Mouse (Mus musculus): Measurements from ENCODE around the gene Hoxd3. TPM values are rescaled to one million over a fixed set of nuclear protein-coding genes. Genes with fewer than 3 reads are reported as not detected.

Gene Hoxd3
- polyA plus RNA-seq, 1 experiment from 2014 or later, result 82.5 TPM

DNA sequence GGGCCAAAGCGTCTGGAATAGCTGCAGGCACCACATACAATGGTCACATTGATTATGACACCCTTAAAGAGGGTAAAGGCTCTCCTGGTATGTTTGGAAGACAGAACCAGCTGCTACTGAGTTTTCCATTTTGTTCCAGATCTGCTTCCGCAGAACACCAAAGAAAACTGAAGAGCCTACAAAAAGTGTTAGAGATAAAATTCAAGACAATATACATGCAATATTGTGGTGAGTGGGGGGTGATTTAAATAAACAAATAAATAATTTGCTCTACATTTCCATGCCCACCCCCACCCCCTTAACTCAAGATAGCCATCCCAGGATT is 27.7 kb downstream of the Hoxd3 start:
- Histone ChIP-seq H3K36me3 (peaks cover 10% of the 10 kb centered on the region; the same call in 1 of the 2 replicates), H3K9me3 (no peaks in the 10 kb centered on the region), H3K4me3 (peak overlapping the region; percentile 51), H3K27ac (peak overlapping the region; percentile 99), H3K27me3 (peaks cover 88% of the 10 kb centered on the region), H3K4me2 (peak overlapping the region; percentile 83), H3K4me1 (replicated peaks) (peaks cover 41% of the 10 kb centered on the region), H3K9ac (peak overlapping the region; percentile 96)
- WGBS, result 7% methylated on average over 2 of the region's 2 CpGs
- ATAC-seq (ENCODE audit: low FRiP score), result no peak

DNA sequence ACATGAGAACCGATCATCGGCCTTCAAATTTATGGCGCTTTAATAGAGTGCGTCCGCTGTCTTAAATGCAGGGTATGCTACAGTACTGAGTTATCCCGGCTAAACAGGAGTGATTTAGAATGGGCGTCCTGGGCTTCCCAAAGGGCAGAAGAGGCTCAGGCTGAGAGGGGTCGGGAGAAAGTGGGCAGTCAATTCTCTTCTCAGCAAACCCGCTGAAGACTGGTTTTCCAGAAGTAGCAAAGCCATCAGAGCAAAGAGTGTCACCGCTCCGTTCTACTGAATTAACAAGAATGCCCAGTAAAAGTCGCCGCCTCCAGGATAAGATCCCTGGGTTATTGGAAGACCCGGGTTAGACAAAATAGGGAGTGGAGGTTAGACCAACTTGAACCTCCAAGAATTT is 28.1 kb downstream of the Hoxd3 start:
- peak overlapping the region; percentile 83 for H3K4me2 ChIP-seq
- peaks cover 88% of the 10 kb centered on the region for H3K27me3 ChIP-seq
- no peak for ATAC-seq (ENCODE audit: low FRiP score)

DNA sequence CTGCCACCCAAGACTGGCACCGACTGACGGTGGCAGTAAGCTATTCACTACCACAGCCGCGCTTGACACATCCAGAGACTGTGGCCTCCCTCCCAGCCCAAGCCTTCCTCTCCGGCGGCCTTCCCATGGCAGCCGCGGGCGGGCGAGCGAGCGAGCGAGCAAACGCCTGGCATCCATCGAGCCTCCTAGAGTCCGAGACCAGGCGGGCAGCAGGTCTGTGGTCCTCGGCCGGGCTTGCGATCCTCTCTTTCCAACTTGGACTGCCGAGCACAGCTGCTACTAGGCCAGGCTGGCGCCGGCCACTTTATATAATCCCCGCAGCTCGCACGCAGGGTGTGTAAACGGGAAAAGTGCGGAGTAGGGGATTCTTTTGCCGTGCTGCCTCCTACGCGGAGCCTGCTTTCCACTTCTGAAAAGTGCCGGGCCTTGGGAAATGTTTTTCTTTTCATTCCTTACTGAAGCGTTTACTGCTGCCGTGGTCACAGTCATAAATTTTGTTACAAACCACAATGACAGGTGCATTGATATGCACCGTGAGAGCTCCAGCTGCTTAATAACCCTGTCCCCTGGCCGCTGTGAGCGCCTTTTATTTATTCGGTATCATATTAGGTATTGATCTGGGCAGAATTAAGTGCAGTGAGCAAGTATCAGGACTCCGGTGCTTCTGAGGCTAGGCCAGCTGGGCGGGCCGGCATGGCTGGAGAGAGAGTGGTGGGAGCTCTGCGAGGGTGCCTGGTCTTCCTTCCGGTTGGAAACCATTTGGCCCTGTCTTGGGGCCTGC is 28.8 kb downstream of the Hoxd3 start:
- Histone ChIP-seq H3K9ac (peak overlapping the region; percentile 96), H3K27me3 (peaks cover 89% of the 10 kb centered on the region), H3K4me2 (peak overlapping the region; percentile 83)

More for the DNA sequence above, 28.1 kb downstream of the Hoxd3 start:
- H3K9ac ChIP-seq, result peak overlapping the region; percentile 96
- peaks cover 42% of the 10 kb centered on the region for H3K4me1 ChIP-seq (replicated peaks)
- peak overlapping the region; percentile 99 for H3K27ac ChIP-seq
- peaks cover 10% of the 10 kb centered on the region; the same call in 1 of the 2 replicates for H3K36me3 ChIP-seq
- H3K4me3 ChIP-seq, result peak overlapping the region; percentile 51
- H3K9me3 ChIP-seq, result no peaks in the 10 kb centered on the region
- 3% methylated on average over 14 of the region's 14 CpGs for WGBS

DNA sequence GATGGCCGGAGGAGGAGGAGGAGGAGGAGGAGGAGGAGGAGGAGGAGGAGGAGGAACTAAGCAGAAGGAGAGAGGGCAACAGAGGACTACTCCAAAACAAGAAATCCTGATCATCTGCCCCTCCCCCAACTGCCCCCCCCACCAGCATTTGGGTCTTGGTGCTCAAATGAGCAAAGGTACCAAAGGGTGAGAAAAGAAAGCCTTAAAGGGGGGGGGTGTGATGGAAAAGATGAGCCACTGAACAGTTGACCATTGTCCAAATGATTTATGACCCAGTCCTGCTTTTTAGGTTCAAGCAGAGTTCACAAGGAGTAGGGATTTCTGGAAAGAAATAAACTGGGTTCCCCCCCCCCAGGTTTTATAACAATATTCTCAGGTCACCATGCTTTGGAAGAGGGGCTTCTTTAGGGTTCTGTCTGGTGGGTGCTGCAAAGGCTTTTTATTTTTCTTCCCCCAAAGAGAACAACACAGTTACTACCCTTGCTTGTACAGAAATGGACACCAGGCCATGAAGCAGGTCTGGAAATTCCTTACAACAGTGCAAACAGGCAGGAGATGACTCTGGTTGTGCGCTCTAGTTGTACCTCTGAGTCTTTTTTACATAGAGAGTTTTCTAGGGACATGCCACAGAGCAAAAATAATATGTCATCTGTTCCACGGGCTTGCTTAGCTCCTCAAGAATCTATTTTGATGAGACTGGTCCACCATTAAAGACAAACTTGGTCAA is 29.7 kb downstream of the Hoxd3 start:
- WGBS, result 19% methylated on average over 2 of the region's 3 CpGs
- H3K9ac ChIP-seq, result peak overlapping the region; percentile 60
- peak overlapping the region; percentile 99 for H3K27ac ChIP-seq
- peaks cover 11% of the 10 kb centered on the region for H3K36me3 ChIP-seq
- H3K9me3 ChIP-seq, result no peaks in the 10 kb centered on the region
- peak overlapping the region; percentile 83 for H3K4me2 ChIP-seq
- peaks cover 89% of the 10 kb centered on the region for H3K27me3 ChIP-seq
- ATAC-seq (ENCODE audit: low FRiP score), result no peak
- H3K4me1 ChIP-seq (replicated peaks), result peaks cover 48% of the 10 kb centered on the region
- peak overlapping the region; percentile 8; the same call in 1 of the 2 replicates for H3K4me3 ChIP-seq

More for the DNA sequence above, 28.8 kb downstream of the Hoxd3 start:
- WGBS, result under 1% methylated on average over 43 of the region's 43 CpGs
- Histone ChIP-seq H3K27ac (peak overlapping the region; percentile 99), H3K9me3 (no peaks in the 10 kb centered on the region), H3K36me3 (peaks cover 10% of the 10 kb centered on the region; the same call in 1 of the 2 replicates), H3K4me3 (peak overlapping the region; percentile 51), H3K4me1 (replicated peaks) (peaks cover 42% of the 10 kb centered on the region)
- no peak for ATAC-seq (ENCODE audit: low FRiP score)

DNA sequence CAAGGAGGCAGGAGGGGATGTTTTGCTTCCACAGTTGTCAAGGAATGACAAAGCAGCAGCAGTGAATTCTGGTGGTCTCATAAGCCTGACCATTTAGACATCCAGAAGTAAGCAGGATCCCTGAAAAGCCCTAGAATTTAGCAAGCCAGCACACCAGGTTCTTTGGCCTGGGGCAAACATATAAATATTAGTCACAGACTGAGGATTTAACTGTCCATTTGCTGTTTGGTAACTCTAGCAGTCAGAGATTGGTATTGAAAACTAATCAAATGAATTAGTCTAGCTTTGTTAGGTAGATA is 30.2 kb downstream of the Hoxd3 start:
- Histone ChIP-seq H3K9me3 (no peaks in the 10 kb centered on the region), H3K4me2 (peak overlapping the region; percentile 83), H3K36me3 (peaks cover 17% of the 10 kb centered on the region), H3K27ac (peak overlapping the region; percentile 99), H3K9ac (peak overlapping the region; percentile 60), H3K4me3 (peak overlapping the region; percentile 8; the same call in 1 of the 2 replicates), H3K4me1 (replicated peaks) (peaks cover 53% of the 10 kb centered on the region), H3K27me3 (peaks cover 94% of the 10 kb centered on the region)
- no peak for ATAC-seq (ENCODE audit: low FRiP score)

DNA sequence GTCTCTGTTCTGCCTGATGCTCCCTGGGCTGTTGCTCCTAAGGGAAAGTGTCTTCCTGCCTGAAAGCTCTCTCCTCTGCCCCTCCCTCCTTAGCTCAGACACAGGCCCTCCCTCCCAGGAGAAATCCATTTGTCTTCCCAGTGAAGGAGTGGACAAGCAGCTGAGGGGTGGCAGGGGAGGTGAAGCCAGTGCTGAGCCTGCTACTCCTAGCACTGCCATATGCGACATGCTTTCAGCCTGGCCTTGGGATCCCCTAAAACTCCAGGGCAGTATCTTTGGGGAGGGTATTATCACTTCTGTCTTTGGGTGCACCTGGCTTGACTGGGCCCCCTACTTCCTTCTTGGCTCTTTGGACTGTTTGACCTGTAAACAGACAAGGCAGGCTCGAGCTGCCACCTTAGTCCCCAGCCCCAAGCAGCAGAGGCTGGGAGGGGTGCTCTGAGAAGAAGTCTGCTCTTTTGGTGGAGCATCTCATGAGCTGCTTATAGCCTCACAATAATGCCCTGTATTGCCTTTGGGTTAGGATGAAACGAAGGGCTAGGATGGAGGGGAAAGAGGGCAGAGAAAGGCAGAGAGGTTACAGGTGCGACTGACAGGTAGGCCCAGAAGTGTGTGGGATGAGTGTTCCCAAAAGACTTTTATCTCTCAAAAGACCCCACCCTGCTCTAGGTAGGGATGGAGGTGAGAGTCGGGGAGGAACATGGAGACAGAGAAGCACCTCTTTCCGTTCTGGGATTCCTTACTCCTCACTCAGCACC is 34.0 kb downstream of the Hoxd3 start:
- 2% methylated on average over 6 of the region's 6 CpGs for WGBS
- H3K4me1 ChIP-seq (replicated peaks), result peaks cover 62% of the 10 kb centered on the region
- H3K4me3 ChIP-seq, result peak overlapping the region; percentile 50
- H3K9me3 ChIP-seq, result no peaks in the 10 kb centered on the region
- peaks cover 74% of the 10 kb centered on the region for H3K27me3 ChIP-seq
- peak overlapping the region; percentile 71 for H3K4me2 ChIP-seq
- H3K9ac ChIP-seq, result peak overlapping the region; percentile 94
- peak overlapping the region; percentile 98 for H3K27ac ChIP-seq
- peaks cover 15% of the 10 kb centered on the region for H3K36me3 ChIP-seq
- ATAC-seq (ENCODE audit: low FRiP score), result no peak

DNA sequence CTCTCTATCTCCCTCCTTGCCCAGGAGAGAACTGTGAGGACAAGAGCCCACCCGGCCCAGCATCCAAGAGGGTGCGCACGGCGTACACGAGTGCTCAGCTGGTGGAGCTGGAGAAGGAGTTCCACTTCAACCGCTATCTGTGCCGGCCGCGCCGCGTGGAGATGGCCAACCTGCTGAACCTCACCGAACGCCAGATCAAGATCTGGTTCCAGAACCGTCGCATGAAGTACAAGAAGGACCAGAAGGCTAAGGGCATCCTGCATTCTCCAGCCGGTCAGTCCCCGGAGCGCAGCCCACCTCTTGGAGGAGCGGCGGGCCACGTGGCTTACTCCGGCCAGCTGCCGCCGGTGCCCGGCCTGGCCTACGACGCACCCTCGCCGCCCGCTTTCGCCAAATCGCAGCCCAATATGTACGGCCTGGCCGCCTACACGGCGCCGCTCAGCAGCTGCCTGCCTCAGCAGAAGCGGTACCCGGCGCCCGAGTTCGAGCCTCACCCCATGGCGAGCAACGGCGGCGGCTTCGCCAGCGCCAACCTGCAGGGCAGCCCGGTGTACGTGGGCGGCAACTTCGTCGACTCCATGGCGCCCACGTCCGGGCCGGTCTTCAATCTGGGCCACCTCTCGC is 34.7 kb downstream of the Hoxd3 start:
- H3K9me3 ChIP-seq, result no peaks in the 10 kb centered on the region
- H3K36me3 ChIP-seq, result peaks cover 15% of the 10 kb centered on the region
- ATAC-seq (ENCODE audit: low FRiP score), result no peak
- H3K27ac ChIP-seq, result peak overlapping the region; percentile 98
- H3K9ac ChIP-seq, result peak overlapping the region; percentile 94
- H3K27me3 ChIP-seq, result peaks cover 76% of the 10 kb centered on the region
- under 1% methylated on average over 58 of the region's 58 CpGs for WGBS
- H3K4me1 ChIP-seq (replicated peaks), result peaks cover 65% of the 10 kb centered on the region
- H3K4me3 ChIP-seq, result peak overlapping the region; percentile 50
- peak overlapping the region; percentile 71 for H3K4me2 ChIP-seq

DNA sequence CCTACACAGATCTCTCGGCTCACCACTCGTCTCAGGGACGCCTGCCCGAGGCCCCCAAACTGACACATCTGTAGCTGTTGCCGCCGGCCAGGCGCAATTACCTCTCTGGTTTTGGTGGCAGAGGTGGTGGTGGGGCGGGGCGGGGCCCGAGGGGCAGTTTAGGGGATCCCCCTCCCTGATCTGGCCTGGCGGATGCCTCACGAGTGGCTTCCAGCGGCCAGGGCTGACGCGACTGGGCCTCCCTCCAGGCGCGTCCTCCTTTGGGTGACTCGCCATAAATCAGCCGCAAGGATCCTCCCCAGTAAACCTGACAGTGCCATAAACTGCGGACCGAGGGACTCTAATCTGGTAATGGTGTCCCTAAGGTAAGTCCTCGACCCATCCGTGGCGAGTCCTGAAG is 35.3 kb downstream of the Hoxd3 start:
- peaks cover 65% of the 10 kb centered on the region for H3K4me1 ChIP-seq (replicated peaks)
- ATAC-seq (ENCODE audit: low FRiP score), result no peak
- peaks cover 76% of the 10 kb centered on the region for H3K27me3 ChIP-seq

DNA sequence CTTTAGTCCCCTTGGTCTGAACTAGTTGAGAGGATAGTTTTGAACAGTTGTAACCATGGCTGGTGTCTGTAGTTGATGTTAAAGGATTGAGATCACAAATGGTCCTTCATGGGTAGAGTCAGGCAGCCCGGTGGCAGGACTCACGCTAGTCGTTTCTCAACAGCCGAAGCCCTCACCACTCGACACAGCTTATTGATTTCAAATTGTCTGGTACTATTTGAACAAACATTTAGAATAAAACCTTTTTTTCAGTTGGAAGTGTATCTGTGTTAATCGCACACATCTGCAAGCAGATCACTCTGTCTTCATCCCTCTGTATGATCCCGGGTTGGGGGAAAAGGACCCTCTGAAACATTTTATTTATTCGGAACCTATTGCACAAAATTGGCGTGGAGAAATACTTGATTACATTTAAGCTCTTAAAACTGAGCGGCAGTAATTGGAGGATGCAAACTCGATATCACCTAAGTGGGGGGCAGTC is 36.0 kb downstream of the Hoxd3 start:
- Histone ChIP-seq H3K4me1 (replicated peaks) (peaks cover 71% of the 10 kb centered on the region), H3K9me3 (no peaks in the 10 kb centered on the region), H3K4me2 (peak overlapping the region; percentile 71), H3K9ac (peak overlapping the region; percentile 94), H3K27me3 (peaks cover 73% of the 10 kb centered on the region), H3K4me3 (peak overlapping the region; percentile 50), H3K27ac (peak overlapping the region; percentile 98), H3K36me3 (peaks cover 15% of the 10 kb centered on the region)
- no peak for ATAC-seq (ENCODE audit: low FRiP score)
- WGBS, result 1% methylated on average over 11 of the region's 11 CpGs

More for the DNA sequence above, 35.3 kb downstream of the Hoxd3 start:
- peak overlapping the region; percentile 71 for H3K4me2 ChIP-seq
- peak overlapping the region; percentile 98 for H3K27ac ChIP-seq
- no peaks in the 10 kb centered on the region for H3K9me3 ChIP-seq
- H3K4me3 ChIP-seq, result peak overlapping the region; percentile 50
- peaks cover 15% of the 10 kb centered on the region for H3K36me3 ChIP-seq
- under 1% methylated on average over 24 of the region's 24 CpGs for WGBS
- H3K9ac ChIP-seq, result peak overlapping the region; percentile 94

DNA sequence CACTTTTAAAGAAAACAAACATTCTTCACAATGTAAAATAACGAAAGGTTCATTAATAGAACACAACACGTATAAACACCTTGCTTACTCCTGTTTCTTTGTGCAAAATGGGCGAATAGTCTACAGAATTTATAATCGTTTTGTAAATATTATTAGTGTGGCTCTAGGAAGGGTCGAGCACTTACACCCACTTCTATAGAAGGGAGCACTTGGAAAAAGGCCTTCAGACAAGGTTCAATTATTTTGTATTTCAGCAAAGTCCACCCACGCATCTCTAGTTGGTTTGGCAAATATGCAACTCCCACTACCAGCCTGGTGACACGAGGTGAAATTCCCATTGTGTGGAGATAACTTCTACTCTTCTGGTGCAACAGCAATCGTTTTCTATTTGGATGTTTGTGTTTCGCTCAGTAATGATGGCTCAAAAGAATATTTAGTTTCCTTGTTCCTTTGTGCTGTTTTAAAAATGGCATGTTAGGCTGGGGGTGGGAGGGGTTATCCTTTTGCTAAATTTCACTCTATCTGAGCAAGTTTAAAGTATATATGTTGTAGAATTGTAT is 36.8 kb downstream of the Hoxd3 start:
- no peak for ATAC-seq (ENCODE audit: low FRiP score)
- peaks cover 75% of the 10 kb centered on the region for H3K27me3 ChIP-seq
- peak overlapping the region; percentile 71 for H3K4me2 ChIP-seq
- H3K4me1 ChIP-seq (replicated peaks), result peaks cover 79% of the 10 kb centered on the region
- 3% methylated on average over 9 of the region's 9 CpGs for WGBS
- peak overlapping the region; percentile 50 for H3K4me3 ChIP-seq
- peak overlapping the region; percentile 98 for H3K27ac ChIP-seq
- peaks cover 15% of the 10 kb centered on the region for H3K36me3 ChIP-seq
- peak overlapping the region; percentile 94 for H3K9ac ChIP-seq
- H3K9me3 ChIP-seq, result no peaks in the 10 kb centered on the region

DNA sequence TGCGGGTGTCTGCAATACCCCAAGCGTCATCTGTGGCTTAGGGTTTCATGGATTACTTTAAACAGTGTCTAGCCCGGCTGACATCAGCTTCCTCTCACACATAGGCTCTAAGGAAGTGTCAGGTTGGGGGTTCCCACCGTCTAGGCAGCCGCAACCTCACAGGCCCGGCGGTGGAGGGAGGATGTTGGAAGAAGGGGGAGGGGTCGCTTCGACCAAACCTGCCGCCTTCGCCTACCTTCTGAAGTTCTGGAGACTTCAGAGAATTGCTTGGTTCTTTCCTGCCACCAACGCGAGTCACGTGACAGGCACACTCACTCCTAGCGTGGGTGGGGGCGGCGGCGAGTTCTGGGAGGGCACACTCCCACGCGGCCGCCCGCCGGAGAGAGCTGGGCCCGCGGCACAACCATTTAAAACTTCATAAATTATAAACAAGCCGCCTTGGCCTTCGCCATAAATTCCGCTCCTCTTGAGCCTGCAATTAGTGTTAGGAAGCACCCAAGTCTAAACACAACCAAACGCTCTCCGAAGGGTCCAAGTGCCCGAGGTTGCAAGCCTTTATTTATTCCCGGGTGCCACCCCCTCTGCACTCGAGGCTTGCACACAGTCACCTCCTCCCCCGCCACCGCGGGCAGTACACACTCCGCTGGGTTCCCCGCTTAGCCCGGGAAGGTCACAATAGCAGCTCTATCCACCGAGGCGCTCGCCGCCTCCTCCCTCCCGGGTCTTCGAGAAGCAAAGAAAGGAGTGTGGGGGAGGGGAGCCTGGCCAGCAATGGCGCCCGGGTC is 37.8 kb downstream of the Hoxd3 start:
- Histone ChIP-seq H3K4me2 (peak overlapping the region; percentile 71), H3K9ac (peak overlapping the region; percentile 94), H3K27me3 (peaks cover 75% of the 10 kb centered on the region), H3K4me3 (peak overlapping the region; percentile 50), H3K36me3 (peaks cover 7% of the 10 kb centered on the region; the same call in 1 of the 2 replicates), H3K27ac (peak overlapping the region; percentile 98), H3K4me1 (replicated peaks) (peaks cover 71% of the 10 kb centered on the region), H3K9me3 (no peaks in the 10 kb centered on the region)
- ATAC-seq (ENCODE audit: low FRiP score), result peak; percentile 81
- WGBS, result under 1% methylated on average over 46 of the region's 47 CpGs
